Mouse (Mus musculus): ENCODE measurements around the gene Pde4b. TPM values are rescaled to one million over a fixed set of nuclear protein-coding genes. Genes with fewer than 3 reads are reported as not detected.

Pde4b gene
- polyA plus RNA-seq, 1 experiment from 2014 or later: 25.7 TPM

GRCm38 (mm10) chr4:102087566-102088234, 357 bp downstream of the Pde4b start:
- ATAC-seq (ENCODE audit: insufficient read depth) (peak; percentile 73), DNase-seq (peak; percentile 25)
- Histone ChIP-seq H3K27ac (ENCODE audit: low read depth) (no peak overlapping the region), H3K4me1 (ENCODE audit: insufficient read depth) (no peaks in the 10 kb centered on the region), H3K27me3 (ENCODE audit: insufficient read depth, low read length) (peaks cover 28% of the 10 kb centered on the region; the same call in 1 of the 2 replicates), H3K4me2 (peak overlapping the region; percentile 97), H3K4me3 (ENCODE audit: low read depth, low read length) (peak overlapping the region; percentile 53), H3K9ac (peak overlapping the region; percentile 44), H3K9me3 (ENCODE audit: low read depth, low read length) (no peaks in the 10 kb centered on the region), H3K36me3 (ENCODE audit: insufficient read depth) (no peaks in the 10 kb centered on the region)
- TF ChIP-seq CTCF (IDR thresholded peaks at IDR 0.05; ENCODE audit: low read depth): no peak
- WGBS: under 1% methylated on average over 62 of the region's 64 CpGs

- DNase-seq (peak; percentile 29), ATAC-seq (ENCODE audit: insufficient read depth) (peak; percentile 66)
- Histone ChIP-seq H3K4me1 (ENCODE audit: insufficient read depth) (no peaks in the 10 kb centered on the region), H3K9ac (peak overlapping the region; percentile 44), H3K4me2 (peak overlapping the region; percentile 97), H3K9me3 (ENCODE audit: low read depth, low read length) (no peaks in the 10 kb centered on the region), H3K4me3 (ENCODE audit: low read depth, low read length) (peak overlapping the region; percentile 53), H3K27ac (ENCODE audit: low read depth) (no peak overlapping the region), H3K36me3 (ENCODE audit: insufficient read depth) (no peaks in the 10 kb centered on the region), H3K27me3 (ENCODE audit: insufficient read depth, low read length) (peaks cover 28% of the 10 kb centered on the region; the same call in 1 of the 2 replicates)
- TF ChIP-seq CTCF (IDR thresholded peaks at IDR 0.05; ENCODE audit: low read depth): no peak
- WGBS: 16% methylated on average over 15 of the region's 15 CpGs
These were observed 1.0 kb downstream of the Pde4b start for GRCm38 (mm10) chr4:102088235-102088867.

- H3K27ac ChIP-seq (ENCODE audit: low read depth): no peak overlapping the region
- H3K4me1 ChIP-seq (ENCODE audit: insufficient read depth): no peaks in the 10 kb centered on the region
- H3K36me3 ChIP-seq (ENCODE audit: insufficient read depth): no peaks in the 10 kb centered on the region
- H3K9ac ChIP-seq: no peak overlapping the region
- H3K9me3 ChIP-seq (ENCODE audit: low read depth, low read length): no peaks in the 10 kb centered on the region
- no peak overlapping the region for H3K4me3 ChIP-seq (ENCODE audit: low read depth, low read length)
- no peak for TF ChIP-seq CTCF (IDR thresholded peaks at IDR 0.05; ENCODE audit: low read depth)
- no peaks in the 10 kb centered on the region for H3K27me3 ChIP-seq (ENCODE audit: insufficient read depth, low read length)
- no peak for DNase-seq
- no peak overlapping the region for H3K4me2 ChIP-seq
- 88% methylated on average over 2 of the region's 2 CpGs for WGBS
- ATAC-seq (ENCODE audit: insufficient read depth): no peak
These were observed 8.5 kb downstream of the Pde4b start for GRCm38 (mm10) chr4:102095851-102096250.

- H3K27me3 ChIP-seq (ENCODE audit: insufficient read depth, low read length): no peaks in the 10 kb centered on the region
- H3K4me3 ChIP-seq (ENCODE audit: low read depth, low read length): no peak overlapping the region
- DNase-seq (peak; percentile 21), ATAC-seq (ENCODE audit: insufficient read depth) (no peak)
- no peak for TF ChIP-seq CTCF (IDR thresholded peaks at IDR 0.05; ENCODE audit: low read depth)
- H3K9me3 ChIP-seq (ENCODE audit: low read depth, low read length): no peaks in the 10 kb centered on the region
- no peak overlapping the region for H3K4me2 ChIP-seq
- no peak overlapping the region for H3K9ac ChIP-seq
- WGBS: 30% methylated on average over 4 of the region's 4 CpGs
- H3K36me3 ChIP-seq (ENCODE audit: insufficient read depth): no peaks in the 10 kb centered on the region
- H3K27ac ChIP-seq (ENCODE audit: low read depth): no peak overlapping the region
- no peaks in the 10 kb centered on the region for H3K4me1 ChIP-seq (ENCODE audit: insufficient read depth)
These were observed 14.9 kb downstream of the Pde4b start for GRCm38 (mm10) chr4:102102241-102102640.

GRCm38 (mm10) chr4:102104534-102105014, 17.2 kb downstream of the Pde4b start:
- ATAC-seq (ENCODE audit: insufficient read depth) (no peak), DNase-seq (no peak)
- Histone ChIP-seq H3K4me2 (no peak overlapping the region), H3K9ac (no peak overlapping the region), H3K4me1 (ENCODE audit: insufficient read depth) (no peaks in the 10 kb centered on the region), H3K36me3 (ENCODE audit: insufficient read depth) (no peaks in the 10 kb centered on the region), H3K27me3 (ENCODE audit: insufficient read depth, low read length) (no peaks in the 10 kb centered on the region), H3K27ac (ENCODE audit: low read depth) (no peak overlapping the region), H3K4me3 (ENCODE audit: low read depth, low read length) (no peak overlapping the region), H3K9me3 (ENCODE audit: low read depth, low read length) (no peaks in the 10 kb centered on the region)
- 73% methylated on average over 2 of the region's 2 CpGs for WGBS
- TF ChIP-seq CTCF (IDR thresholded peaks at IDR 0.05; ENCODE audit: low read depth): no peak

GRCm38 (mm10) chr4:102106771-102107170, 19.4 kb downstream of the Pde4b start:
- DNase-seq: no peak
- Histone ChIP-seq H3K36me3 (ENCODE audit: insufficient read depth) (no peaks in the 10 kb centered on the region), H3K4me1 (ENCODE audit: insufficient read depth) (no peaks in the 10 kb centered on the region), H3K27ac (ENCODE audit: low read depth) (no peak overlapping the region), H3K4me3 (ENCODE audit: low read depth, low read length) (no peak overlapping the region), H3K9ac (no peak overlapping the region), H3K9me3 (ENCODE audit: low read depth, low read length) (no peaks in the 10 kb centered on the region), H3K4me2 (no peak overlapping the region), H3K27me3 (ENCODE audit: insufficient read depth, low read length) (no peaks in the 10 kb centered on the region)
- ATAC-seq (ENCODE audit: insufficient read depth): no peak
- TF ChIP-seq CTCF (IDR thresholded peaks at IDR 0.05; ENCODE audit: low read depth): no peak
- WGBS: 84% methylated on average over 6 of the region's 6 CpGs

GRCm38 (mm10) chr4:102119454-102119853, 32.1 kb downstream of the Pde4b start:
- no peak for ATAC-seq (ENCODE audit: insufficient read depth)
- 89% methylated on average over 3 of the region's 3 CpGs for WGBS

More at GRCm38 (mm10) chr4:102119454-102119853, 32.1 kb downstream of the Pde4b start:
- Histone ChIP-seq H3K36me3 (ENCODE audit: insufficient read depth) (no peaks in the 10 kb centered on the region), H3K4me1 (ENCODE audit: insufficient read depth) (no peaks in the 10 kb centered on the region), H3K27me3 (ENCODE audit: insufficient read depth, low read length) (no peaks in the 10 kb centered on the region), H3K27ac (ENCODE audit: low read depth) (no peak overlapping the region), H3K9ac (no peak overlapping the region), H3K4me3 (ENCODE audit: low read depth, low read length) (no peak overlapping the region), H3K4me2 (no peak overlapping the region), H3K9me3 (ENCODE audit: low read depth, low read length) (no peaks in the 10 kb centered on the region)
- no peak for TF ChIP-seq CTCF (IDR thresholded peaks at IDR 0.05; ENCODE audit: low read depth)
- DNase-seq: no peak

Data from lung, embryonic 14.5 days (tissue).